Mouse (Mus musculus) neural tube, embryonic 15.5 days (tissue): Measurements from ENCODE around the gene Epp13. TPM values are rescaled to one million over a fixed set of nuclear protein-coding genes. Genes with fewer than 3 reads are reported as not detected.
"Not testable (repeated sequence)": the region's sequence is repeated elsewhere in the genome, so short reads cannot be mapped to it uniquely, and the experiment has no call there.

Source experiments
- ATAC-seq: fragments of 200-750 bp; cut with Nextera tagmentation; 2 replicates; pipeline ENCODE4 v1.8.0; 2017; ENCODE audit warnings: mild to moderate bottlenecking, moderate TSS enrichment, moderate library complexity; ENCODE audit not compliant: low FRiP score
- H3K27ac ChIP-seq: fragments of 300-500 bp; sonication (generic); replicated peaks from 2 replicates; pipeline ENCODE4 v1.5.1; 2015; ENCODE audit warnings: mild to moderate bottlenecking, inconsistent platforms
- H3K27me3 ChIP-seq: fragments of 300-500 bp; sonication (generic); replicated peaks from 2 replicates; pipeline ENCODE4 v1.6.1; 2015; ENCODE audit warnings: inconsistent platforms
- H3K36me3 ChIP-seq: fragments of 300-500 bp; sonication (generic); 2 replicates; pipeline ENCODE4 v1.6.1; 2015; ENCODE audit warnings: inconsistent platforms
- H3K4me1 ChIP-seq: fragments of 300-500 bp; sonication (generic); 2 replicates; pipeline ENCODE4 v1.6.1; 2015; ENCODE audit warnings: inconsistent platforms
- H3K4me2 ChIP-seq: fragments of 300-500 bp; sonication (generic); 2 replicates; pipeline ENCODE4 v1.6.1; 2015; ENCODE audit warnings: inconsistent platforms, mild to moderate bottlenecking, moderate library complexity
- H3K4me3 ChIP-seq: fragments of 300-500 bp; sonication (generic); replicated peaks from 2 replicates; pipeline ENCODE4 v1.5.1; 2015; ENCODE audit warnings: mild to moderate bottlenecking, inconsistent platforms
- H3K9ac ChIP-seq: fragments of 300-500 bp; sonication (generic); replicated peaks from 2 replicates; pipeline ENCODE4 v1.6.1; 2015; ENCODE audit warnings: mild to moderate bottlenecking, inconsistent platforms
- H3K9me3 ChIP-seq: fragments of 300-500 bp; sonication (generic); replicated peaks from 2 replicates; pipeline ENCODE4 v1.6.1; 2016; ENCODE audit warnings: inconsistent platforms
- WGBS: fragments of 180-500 bp; shearing (Covaris S2); methylation state at CpG from one replicate; pipeline ENCODE4 v1.1.7; 2015; ENCODE audit warnings: mixed read lengths; 5-methylcytosine and 5-hydroxymethylcytosine counted together
- polyA plus RNA-seq: library from polyadenylated mRNA; unstranded; fragments of >200 nt; fragmentation: Nextera tagmentation; extraction: Ambion mirVana; gene quantifications from 2 replicates; pipeline ENCODE4 v1.2.1, GENCODE M21; 2015

The Epp13 gene
- polyA plus RNA-seq, 1 experiment from 2014 or later = not detected

- no peaks in the 10 kb centered on the region for H3K9me3 ChIP-seq
- 13% methylated on average over 15 of the region's 15 CpGs for WGBS
- peaks cover 34% of the 10 kb centered on the region for H3K4me1 ChIP-seq
- peak overlapping the region; percentile 81 for H3K27ac ChIP-seq
- peak overlapping the region; percentile 54 for H3K9ac ChIP-seq
- H3K36me3 ChIP-seq = peaks cover 15% of the 10 kb centered on the region
- H3K27me3 ChIP-seq = no peaks in the 10 kb centered on the region
- peak overlapping the region; percentile 54 for H3K4me3 ChIP-seq
- peak; percentile 18 for ATAC-seq
- peak overlapping the region; percentile 68 for H3K4me2 ChIP-seq
Observed at GRCm38 (mm10) chr7:6286921-6287531, 34.5 kb downstream of the Epp13 start.

GRCm38 (mm10) chr7:6291121-6291520 is 38.6 kb downstream of the Epp13 start:
- not testable (repeated sequence) for ATAC-seq, H3K9ac ChIP-seq, H3K4me3 ChIP-seq, H3K27me3 ChIP-seq, H3K27ac ChIP-seq, H3K4me2 ChIP-seq, H3K9me3 ChIP-seq
- WGBS = 93% methylated on average over 5 of the region's 6 CpGs
- Histone ChIP-seq H3K4me1 (peaks cover 24% of the 10 kb centered on the region), H3K36me3 (peaks cover 53% of the 10 kb centered on the region)

GRCm38 (mm10) chr7:6300796-6301195 is 48.3 kb downstream of the Epp13 start:
- H3K27me3 ChIP-seq, H3K4me2 ChIP-seq, H3K4me3 ChIP-seq, H3K9me3 ChIP-seq, H3K4me1 ChIP-seq, H3K27ac ChIP-seq, H3K9ac ChIP-seq, ATAC-seq: not testable (repeated sequence)
- H3K36me3 ChIP-seq = peaks cover 79% of the 10 kb centered on the region
- 81% methylated on average over 11 of the region's 11 CpGs for WGBS

- peak; percentile 85 for ATAC-seq
- H3K4me1 ChIP-seq = peaks cover 22% of the 10 kb centered on the region
- peaks cover 11% of the 10 kb centered on the region; the same call in 1 of the 2 replicates for H3K36me3 ChIP-seq
- H3K4me3 ChIP-seq = peak overlapping the region; percentile 62
- H3K4me2 ChIP-seq = peak overlapping the region; percentile 61
- H3K9ac ChIP-seq = peak overlapping the region; percentile 74
- 12% methylated on average over 23 of the region's 23 CpGs for WGBS
- no peaks in the 10 kb centered on the region for H3K27me3 ChIP-seq
- peak overlapping the region; percentile 89 for H3K27ac ChIP-seq
- H3K9me3 ChIP-seq = no peaks in the 10 kb centered on the region
Observed at GRCm38 (mm10) chr7:6330458-6331232, 78.1 kb downstream of the Epp13 start.

GRCm38 (mm10) chr7:6331233-6331956 is 78.9 kb downstream of the Epp13 start, which contains the start of gene Zfp583:
Gene Zfp583 (minus strand): TSS chr7:6331285.
- peak within 1 kb of the TSS; percentile 89 for H3K27ac ChIP-seq
- ATAC-seq = peak; percentile 96
- H3K9me3 ChIP-seq = no peaks in the 10 kb centered on the region
- no peaks in the 10 kb centered on the region for H3K27me3 ChIP-seq
- H3K4me1 ChIP-seq = peaks cover 22% of the 10 kb centered on the region
- H3K36me3 ChIP-seq = 0 out of 2 replicates have a peak, but pooled peaks cover 8% of the 10 kb centered on the region
- peak within 1 kb of the TSS; percentile 61 for H3K4me2 ChIP-seq
- H3K9ac ChIP-seq = peak within 1 kb of the TSS; percentile 74
- H3K4me3 ChIP-seq = peak within 1 kb of the TSS; percentile 62
- 5% methylated on average over 31 of the region's 31 CpGs for WGBS

Other genes with a start within 250 kb of the Epp13 start
- gene Vmn1r65, start 241.7 kb upstream of the Epp13 start, polyA plus RNA-seq = not detected in 2 replicates
- gene Nlrp4c, start 207.5 kb upstream of the Epp13 start, polyA plus RNA-seq = not detected in 2 replicates
- 26.0 and 28.6 TPM in 2 replicates for gene Zfp787, start 96.7 kb upstream of the Epp13 start, polyA plus RNA-seq
- gene Zfp444, start 80.5 kb upstream of the Epp13 start, polyA plus RNA-seq = 80.3 and 86.4 TPM in 2 replicates
- gene Galp, start 55.6 kb upstream of the Epp13 start, polyA plus RNA-seq = not detected in 2 replicates
- not detected in 2 replicates for gene Zscan5b, start 30.4 kb upstream of the Epp13 start, polyA plus RNA-seq
- gene Zfp667, start 33.9 kb downstream of the Epp13 start, polyA plus RNA-seq = 14.3 and 16.2 TPM in 2 replicates
- 12.7 and 13.7 TPM in 2 replicates for gene Zfp583, start 78.6 kb downstream of the Epp13 start, polyA plus RNA-seq
- 7.3 and 9.0 TPM in 2 replicates for gene Gm3854, start 91.0 kb downstream of the Epp13 start, polyA plus RNA-seq
- 4.0 and 5.9 TPM in 2 replicates for gene Zfp78, start 110.6 kb downstream of the Epp13 start, polyA plus RNA-seq
- 13.2 and 13.8 TPM in 2 replicates for gene Zfp28, start 130.6 kb downstream of the Epp13 start, polyA plus RNA-seq
- 7.8 and 9.5 TPM in 2 replicates for gene Smim17, start 146.0 kb downstream of the Epp13 start, polyA plus RNA-seq
- gene Gm20715, start 157.6 kb downstream of the Epp13 start, polyA plus RNA-seq = 0.15 TPM in 1 of 2 replicates, not detected in the other
- 0.05 and 0.10 TPM in 2 replicates for gene Olfr1344, start 186.0 kb downstream of the Epp13 start, polyA plus RNA-seq
- 0.03 TPM in 1 of 2 replicates, not detected in the other for gene Olfr1336, start 203.5 kb downstream of the Epp13 start, polyA plus RNA-seq
- not detected in 2 replicates for gene Olfr1346, start 214.4 kb downstream of the Epp13 start, polyA plus RNA-seq
- gene Olfr5, start 234.2 kb downstream of the Epp13 start, polyA plus RNA-seq = not detected in 2 replicates
- gene Olfr1347, start 247.0 kb downstream of the Epp13 start, polyA plus RNA-seq = not detected in 2 replicates